Mouse (Mus musculus) liver, embryonic 14.5 days (tissue): ENCODE results near the gene Ube2t.

Source experiments
- CTCF ChIP-seq: IDR thresholded peaks from 2 replicates; pipeline ENCODE4 v1.5.1; 2016; ENCODE audit warnings: antibody characterized with exemption, low read depth, control low read depth
- EP300 ChIP-seq: IDR thresholded peaks from 2 replicates; pipeline ENCODE4 v1.6.1; 2016; ENCODE audit warnings: antibody characterized with exemption, low read depth

DNA sequence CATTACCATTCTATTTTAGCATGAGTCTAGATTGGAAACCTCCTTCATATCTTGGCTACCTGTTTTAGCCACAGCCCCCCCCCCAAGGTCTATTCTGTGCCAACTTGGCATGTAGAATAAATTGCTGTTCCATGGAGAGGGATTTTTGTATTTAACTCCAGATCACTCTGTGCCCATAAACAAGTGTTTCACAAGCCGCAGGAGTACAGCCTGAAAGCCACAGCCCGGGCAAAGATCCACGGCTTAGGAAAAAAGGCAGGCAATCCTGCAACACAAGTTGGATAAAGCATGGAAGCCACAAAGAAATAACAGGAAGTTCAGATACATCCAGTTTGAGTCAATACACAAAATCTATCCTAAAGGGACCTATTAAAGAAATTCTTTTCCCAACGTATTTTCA is 48.8 kb upstream of the Ube2t start:
- TF ChIP-seq CTCF (no peak), EP300 (no peak)
